Mouse (Mus musculus) hindbrain, postnatal 0 days (tissue): ENCODE results near the gene Ripk3. TPM values are rescaled to one million over a fixed set of nuclear protein-coding genes. Genes with fewer than 3 reads are reported as not detected.

Source experiments
- ATAC-seq: fragments of 200-750 bp; cut with Nextera tagmentation; 2 replicates; pipeline ENCODE4 v1.8.0; 2017; ENCODE audit warnings: mild to moderate bottlenecking, moderate TSS enrichment, moderate library complexity
- DNase-seq: peaks from one replicate; pipeline ENCODE4 v3.0.0-alpha.2; 2015; ENCODE audit warnings: low spot score
- H3K27ac ChIP-seq: fragments of 300-500 bp; sonication (generic); 2 replicates; pipeline ENCODE4 v1.5.1; 2014; ENCODE audit warnings: mild to moderate bottlenecking
- H3K27me3 ChIP-seq: fragments of 300-500 bp; sonication (generic); 2 replicates; pipeline ENCODE4 v1.6.1; 2014; ENCODE audit warnings: low read length, mixed read lengths; ENCODE audit not compliant: insufficient read depth
- H3K36me3 ChIP-seq: fragments of 300-500 bp; sonication (generic); 2 replicates; pipeline ENCODE4 v1.6.1; 2014; ENCODE audit warnings: low read length, mixed read lengths; ENCODE audit not compliant: insufficient read depth
- H3K4me1 ChIP-seq: fragments of 300-500 bp; sonication (generic); 2 replicates; pipeline ENCODE4 v1.6.1; 2014; ENCODE audit warnings: antibody characterized with exemption, low read length, mixed read lengths; ENCODE audit not compliant: insufficient read depth
- H3K4me2 ChIP-seq: fragments of 300-500 bp; sonication (generic); 2 replicates; pipeline ENCODE4 v1.6.1; 2014; ENCODE audit warnings: low read depth, mild to moderate bottlenecking, low read length, moderate library complexity, mixed read lengths
- H3K4me3 ChIP-seq: fragments of 300-500 bp; sonication (generic); 2 replicates; pipeline ENCODE4 v1.5.1; 2014; ENCODE audit warnings: low read length
- H3K9ac ChIP-seq: fragments of 300-500 bp; sonication (generic); replicated peaks from 2 replicates; pipeline ENCODE4 v1.6.1; 2014; ENCODE audit warnings: mild to moderate bottlenecking, low read length, moderate library complexity, mixed read lengths
- H3K9me3 ChIP-seq: fragments of 300-500 bp; sonication (generic); 2 replicates; pipeline ENCODE4 v1.6.1; 2016; ENCODE audit warnings: low read length, mixed read lengths
- CTCF ChIP-seq: IDR thresholded peaks from 2 replicates; pipeline ENCODE4 v1.5.1; 2016; ENCODE audit warnings: antibody characterized with exemption, control low read depth, low read depth
- WGBS: fragments of 180-500 bp; shearing (Covaris S2); extraction: QIAGEN DNeasy Blood & Tissue Kit; methylation state at CpG from one replicate; pipeline ENCODE4 v1.1.7; 2014; 5-methylcytosine and 5-hydroxymethylcytosine counted together
- polyA plus RNA-seq: library from polyadenylated mRNA; unstranded; fragments of >200 nt; fragmentation: Nextera tagmentation; extraction: Ambion mirVana; gene quantifications from 2 replicates; pipeline ENCODE4 v1.2.1, GENCODE M21; 2015
- total RNA-seq: library from RNA; depleted of rRNA; stranded (reverse); fragments of >200 nt; gene quantifications from 2 replicates; pipeline ENCODE4 v1.2.3, GENCODE M21; 2014

Gene Ripk3
- total and polyA plus RNA-seq, 2 experiments from 2014 or later: 0.42 to 2.0 TPM

DNA sequence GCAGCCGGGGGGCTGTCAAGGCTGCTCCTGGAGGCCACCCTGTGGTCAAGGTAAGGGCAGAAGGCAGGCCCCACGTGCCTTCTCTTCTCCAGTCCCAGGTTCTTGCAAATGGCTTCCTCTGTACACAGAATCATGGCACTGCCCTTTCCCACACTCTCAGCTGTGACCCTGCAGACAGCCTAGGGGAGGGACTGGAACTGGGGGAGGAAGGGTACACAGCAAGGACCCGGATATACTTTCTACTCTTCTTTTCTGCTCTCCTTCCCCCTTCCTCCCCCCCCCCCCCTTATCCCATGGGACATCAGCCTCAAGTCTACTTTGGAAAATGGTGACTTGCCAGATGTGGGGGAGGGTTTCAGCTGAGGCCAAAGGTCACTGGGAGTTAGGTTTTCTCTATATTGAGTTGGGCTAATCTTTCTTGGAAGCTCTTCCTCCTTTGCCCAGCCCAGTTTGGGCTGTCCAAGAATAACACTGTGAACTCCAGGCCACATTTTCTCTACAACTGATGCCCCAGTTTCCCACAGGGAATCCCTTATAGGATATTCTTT is 40.1 kb upstream of the Ripk3 start:
- no peak for TF ChIP-seq CTCF
- peaks cover 11% of the 10 kb centered on the region for H3K4me1 ChIP-seq
- H3K9me3 ChIP-seq: no peaks in the 10 kb centered on the region
- no peak for ATAC-seq
- H3K9ac ChIP-seq: no peak overlapping the region
- no peak for DNase-seq
- WGBS: 51% methylated on average over 3 of the region's 3 CpGs
- H3K36me3 ChIP-seq: no peaks in the 10 kb centered on the region
- no peaks in the 10 kb centered on the region for H3K27me3 ChIP-seq
- H3K4me2 ChIP-seq: no peak overlapping the region
- no peak overlapping the region for H3K4me3 ChIP-seq
- no peak overlapping the region for H3K27ac ChIP-seq

DNA sequence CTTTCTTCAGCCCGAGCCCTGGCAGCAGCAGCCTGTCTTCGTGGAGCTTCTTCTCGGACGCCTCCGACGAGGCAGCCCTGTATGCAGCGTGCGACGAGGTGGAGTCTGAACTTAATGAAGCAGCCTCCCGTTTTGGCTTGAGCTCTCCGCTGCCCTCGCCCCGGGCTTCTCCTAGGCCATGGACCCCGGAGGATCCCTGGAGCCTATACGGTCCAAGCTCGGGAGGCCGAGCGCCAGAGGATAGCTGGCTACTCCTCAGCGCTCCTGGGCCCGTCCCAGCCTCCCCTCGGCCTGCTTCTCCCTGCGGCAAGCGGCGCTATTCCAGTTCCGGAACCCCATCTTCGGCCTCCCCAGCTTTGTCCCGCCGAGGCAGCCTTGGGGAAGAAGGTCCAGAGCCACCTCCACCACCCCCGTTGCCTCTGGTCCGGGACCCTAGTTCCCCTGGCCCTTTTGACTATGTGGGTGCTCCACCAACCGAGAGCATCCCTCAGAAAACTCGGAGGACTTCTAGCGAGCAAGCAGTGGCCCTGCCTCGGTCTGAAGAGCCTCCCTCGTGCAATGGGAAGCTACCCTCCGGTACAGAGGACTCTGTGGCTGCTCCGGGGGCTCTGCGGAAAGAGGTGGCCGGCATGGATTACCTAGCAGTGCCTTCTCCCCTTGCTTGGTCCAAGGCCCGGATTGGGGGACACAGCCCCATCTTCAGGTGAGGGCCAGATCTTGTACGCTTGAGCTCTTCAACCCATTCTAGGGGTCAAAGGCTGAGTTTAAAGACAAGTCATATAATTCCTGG is 38.1 kb upstream of the Ripk3 start:
- Histone ChIP-seq H3K9me3 (no peaks in the 10 kb centered on the region), H3K36me3 (no peaks in the 10 kb centered on the region), H3K27me3 (no peaks in the 10 kb centered on the region), H3K4me3 (peak overlapping the region; percentile 57), H3K27ac (0 out of 2 replicates have a peak overlapping the region, but pooled peaks have one; percentile 32), H3K9ac (no peak overlapping the region; the same call in 1 of the 2 replicates), H3K4me2 (peak overlapping the region; percentile 93), H3K4me1 (peaks cover 11% of the 10 kb centered on the region)
- DNase-seq (peak; percentile 14), ATAC-seq (no peak)
- WGBS: 17% methylated on average over 41 of the region's 41 CpGs
- TF ChIP-seq CTCF: no peak

DNA sequence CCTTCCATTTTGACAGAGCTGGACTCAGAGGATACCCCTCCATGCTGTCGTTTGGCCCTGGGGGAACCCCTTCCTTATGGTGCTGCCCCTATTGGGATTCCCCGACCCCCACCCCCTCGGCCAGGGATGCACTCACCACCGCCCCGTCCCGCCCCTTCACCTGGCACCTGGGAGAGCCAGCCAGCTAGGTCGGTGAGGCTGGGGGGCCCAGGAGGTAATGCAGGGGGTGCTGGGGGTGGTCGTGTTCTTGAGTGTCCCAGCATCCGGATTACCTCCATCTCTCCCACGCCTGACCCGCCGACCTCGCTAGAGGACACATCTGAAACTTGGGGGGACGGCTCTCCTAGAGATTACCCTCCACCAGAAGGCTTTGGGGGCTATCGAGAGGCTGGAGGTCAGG is 37.5 kb upstream of the Ripk3 start:
- no peaks in the 10 kb centered on the region for H3K9me3 ChIP-seq
- peak overlapping the region; percentile 57 for H3K4me3 ChIP-seq
- no peaks in the 10 kb centered on the region for H3K27me3 ChIP-seq
- ATAC-seq (no peak), DNase-seq (no peak)
- peaks cover 11% of the 10 kb centered on the region for H3K4me1 ChIP-seq
- no peak overlapping the region; the same call in none of the 2 replicates for H3K9ac ChIP-seq
- TF ChIP-seq CTCF: no peak
- H3K4me2 ChIP-seq: peak overlapping the region; percentile 93
- WGBS: 2% methylated on average over 15 of the region's 15 CpGs
- peak overlapping the region; percentile 65; the same call in 1 of the 2 replicates for H3K27ac ChIP-seq
- H3K36me3 ChIP-seq: no peaks in the 10 kb centered on the region

DNA sequence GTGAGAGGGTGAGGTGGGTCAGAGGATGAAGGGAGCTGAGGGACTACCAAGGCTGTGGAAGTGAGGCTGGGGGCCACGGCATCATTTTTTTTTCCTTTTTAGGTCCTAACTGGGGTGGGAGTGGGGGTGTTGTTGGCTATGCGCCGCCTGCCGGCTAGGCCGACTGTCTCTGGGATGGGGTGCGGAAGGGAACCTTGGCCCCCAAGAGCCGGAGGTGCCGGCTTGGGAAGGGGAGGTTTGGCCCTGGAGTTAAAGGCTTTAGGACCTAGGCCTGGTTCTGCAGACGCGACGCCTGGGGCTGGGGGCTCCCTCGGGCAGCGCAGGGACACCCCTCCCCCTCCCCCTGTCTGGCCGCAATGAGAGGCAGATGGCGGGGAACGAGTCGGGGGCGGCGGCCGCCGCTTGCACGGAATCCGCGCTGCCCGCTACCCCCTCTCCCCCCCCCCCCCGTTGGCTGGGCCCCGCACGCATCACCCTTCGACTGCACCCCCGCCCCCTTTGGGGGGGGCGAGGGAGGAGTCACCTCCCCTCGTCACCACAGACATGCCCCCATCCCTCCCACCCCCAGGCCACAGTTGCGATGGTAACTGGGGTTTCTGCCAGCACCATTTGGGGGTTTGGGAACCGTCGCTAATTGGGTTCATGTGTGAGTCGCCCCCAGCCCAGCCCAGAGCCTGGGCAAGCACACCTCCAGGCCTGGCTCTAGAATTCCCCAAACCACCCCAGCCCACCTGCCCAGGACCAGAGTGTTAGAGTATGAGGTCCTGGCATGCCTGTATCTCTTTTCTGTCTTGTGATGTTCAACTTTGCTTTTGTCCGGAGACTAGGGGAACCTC is 36.8 kb upstream of the Ripk3 start:
- DNase-seq: peak; percentile 71
- Histone ChIP-seq H3K27ac (peak overlapping the region; percentile 65), H3K27me3 (no peaks in the 10 kb centered on the region), H3K36me3 (no peaks in the 10 kb centered on the region), H3K4me2 (peak overlapping the region; percentile 93), H3K9me3 (no peaks in the 10 kb centered on the region), H3K9ac (peak overlapping the region; percentile 56), H3K4me1 (peaks cover 11% of the 10 kb centered on the region), H3K4me3 (peak overlapping the region; percentile 57)
- peak; percentile 18; the same call in 1 of the 2 replicates for ATAC-seq
- TF ChIP-seq CTCF: peak; percentile 39
- under 1% methylated on average over 30 of the region's 37 CpGs for WGBS

DNA sequence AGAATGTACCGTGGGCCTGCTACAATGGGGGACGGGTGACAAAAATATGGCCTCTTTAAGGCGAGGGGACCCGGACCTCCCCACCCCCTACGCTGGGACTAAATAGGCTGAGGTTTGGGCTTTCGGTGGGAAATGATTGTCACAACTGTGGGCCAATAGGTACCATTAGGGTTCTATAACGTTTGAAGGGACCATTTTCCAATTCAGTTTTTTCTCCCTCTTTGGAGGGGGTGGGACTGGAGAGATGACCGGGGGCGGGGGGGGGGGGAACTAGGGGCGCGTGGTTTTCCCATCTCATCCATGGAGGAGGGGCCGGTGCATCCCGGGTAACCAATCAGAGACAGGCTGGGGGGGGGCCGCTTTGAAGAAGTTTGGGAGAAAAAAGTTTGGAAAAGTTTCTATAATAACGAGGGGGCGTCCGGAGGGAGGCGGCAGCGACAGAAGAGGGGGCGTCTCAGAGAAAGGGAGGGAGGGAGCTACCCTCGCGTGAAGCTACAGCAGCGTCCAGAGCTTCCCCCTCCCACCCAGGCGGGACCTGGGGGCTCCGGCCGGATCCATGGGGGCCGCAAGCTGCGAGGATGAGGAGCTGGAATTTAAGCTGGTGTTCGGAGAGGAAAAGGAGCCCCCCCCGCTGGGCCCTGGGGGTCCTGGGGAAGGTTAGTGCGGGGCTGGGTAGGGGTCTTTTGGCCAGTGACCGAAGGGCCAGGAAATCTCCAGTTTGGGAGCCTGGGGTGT is 36.0 kb upstream of the Ripk3 start:
- WGBS: under 1% methylated on average over 28 of the region's 32 CpGs
- peak overlapping the region; percentile 82 for H3K27ac ChIP-seq
- H3K4me1 ChIP-seq: peaks cover 11% of the 10 kb centered on the region
- peak overlapping the region; percentile 57 for H3K4me3 ChIP-seq
- H3K36me3 ChIP-seq: no peaks in the 10 kb centered on the region
- no peaks in the 10 kb centered on the region for H3K9me3 ChIP-seq
- peak; percentile 35 for DNase-seq
- TF ChIP-seq CTCF: no peak
- peak; percentile 3; the same call in 1 of the 2 replicates for ATAC-seq
- peak overlapping the region; percentile 93 for H3K4me2 ChIP-seq
- H3K27me3 ChIP-seq: no peaks in the 10 kb centered on the region
- H3K9ac ChIP-seq: peak overlapping the region; percentile 56

DNA sequence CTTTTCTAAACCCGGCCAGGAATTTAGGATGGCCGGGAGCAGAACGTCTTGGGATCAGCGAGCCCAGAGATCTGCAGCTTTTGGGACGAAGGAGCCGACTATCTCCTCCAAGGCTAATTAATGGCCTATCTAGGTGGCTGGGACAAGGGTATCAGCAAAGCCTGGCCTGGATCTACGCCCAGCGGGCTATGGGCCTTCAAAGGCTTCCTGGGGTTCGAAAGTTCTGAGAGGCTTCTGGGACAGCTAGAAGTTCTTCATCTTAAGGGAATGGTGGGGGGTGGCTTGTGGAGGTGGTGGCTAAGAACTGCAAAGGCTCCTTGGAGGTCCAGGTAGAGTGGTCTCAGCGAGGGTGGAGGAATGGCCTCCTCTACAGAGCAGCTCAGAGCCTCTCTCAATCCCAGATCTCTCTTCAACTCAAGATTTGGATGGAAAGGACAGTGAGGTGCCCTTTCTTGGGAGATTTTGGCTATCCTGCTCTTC is 35.4 kb upstream of the Ripk3 start:
- H3K4me3 ChIP-seq: peak overlapping the region; percentile 57
- DNase-seq (peak; percentile 56), ATAC-seq (no peak)
- no peaks in the 10 kb centered on the region for H3K36me3 ChIP-seq
- H3K27ac ChIP-seq: peak overlapping the region; percentile 82
- no peaks in the 10 kb centered on the region for H3K27me3 ChIP-seq
- no peaks in the 10 kb centered on the region for H3K9me3 ChIP-seq
- peak overlapping the region; percentile 66 for H3K9ac ChIP-seq
- H3K4me1 ChIP-seq: peaks cover 11% of the 10 kb centered on the region
- TF ChIP-seq CTCF: no peak
- H3K4me2 ChIP-seq: peak overlapping the region; percentile 93
- 2% methylated on average over 10 of the region's 10 CpGs for WGBS
